Mouse (Mus musculus) right cerebral cortex, postnatal 25 days (tissue): Measurements from ENCODE around the gene Dnah6.

ENCODE experiments used
- DNase-seq: peaks from one replicate; pipeline ENCODE4 v3.0.0; 2022

Dnah6 gene

DNA sequence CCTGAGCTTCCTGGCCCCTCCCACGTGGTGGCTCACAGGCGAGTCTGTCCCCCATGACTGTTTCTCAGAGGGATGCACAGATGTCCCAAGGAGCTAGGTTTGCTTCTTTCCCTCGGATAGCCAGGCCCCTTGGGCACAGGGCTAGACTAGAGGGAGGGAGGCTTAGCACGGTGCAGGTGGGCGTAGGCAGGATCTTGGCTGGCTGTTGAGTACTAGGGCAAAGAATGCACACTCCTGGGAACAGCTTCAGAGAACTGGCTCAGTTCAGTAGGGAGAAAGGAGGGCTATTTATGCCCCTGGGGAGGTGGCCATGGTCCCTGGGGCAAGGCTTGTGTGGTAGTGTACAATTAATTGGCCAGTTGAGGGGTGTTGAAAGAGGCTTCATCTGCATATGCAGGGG is 88.7 kb downstream of the Dnah6 start:
- DNase-seq: no peak

DNA sequence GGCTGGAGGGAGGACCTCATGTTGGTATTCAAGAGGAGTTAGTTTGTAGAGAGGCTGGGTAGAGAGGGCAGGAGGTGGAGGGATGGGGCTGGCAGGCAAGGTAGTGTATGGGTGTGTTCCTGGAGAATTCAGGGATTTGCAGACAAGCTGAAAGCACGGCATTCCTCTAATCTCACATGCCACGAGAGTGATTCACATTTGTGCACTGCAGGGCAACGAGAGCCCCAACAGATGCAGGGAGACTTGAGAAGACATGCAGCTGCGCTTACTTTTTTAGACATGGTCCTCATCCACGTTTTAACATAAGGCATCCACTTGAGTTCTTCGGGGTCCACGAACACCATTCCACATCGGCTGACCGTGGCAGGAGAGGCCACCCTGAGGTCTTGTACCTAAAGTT is 93.9 kb downstream of the Dnah6 start:
- no peak for DNase-seq

DNA sequence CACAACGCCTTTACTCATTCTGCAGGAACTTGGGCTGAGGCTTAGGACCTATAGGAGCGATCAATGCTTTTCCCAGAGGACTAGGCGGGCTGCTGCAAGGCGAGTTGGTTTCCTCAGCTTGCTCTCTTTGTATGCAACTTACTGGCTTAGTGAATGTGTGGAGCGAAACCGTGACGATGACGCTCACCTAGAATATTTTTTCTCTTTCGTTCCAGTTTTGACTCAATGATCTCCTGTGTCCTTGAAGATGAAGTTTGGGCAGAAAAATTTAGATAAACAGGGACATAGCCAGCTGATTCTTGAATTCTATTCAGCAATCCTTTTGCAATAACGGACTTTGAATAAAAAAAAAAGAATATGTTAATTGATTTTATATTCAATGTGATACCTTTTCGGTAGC is 101.1 kb downstream of the Dnah6 start:
- DNase-seq: no peak

DNA sequence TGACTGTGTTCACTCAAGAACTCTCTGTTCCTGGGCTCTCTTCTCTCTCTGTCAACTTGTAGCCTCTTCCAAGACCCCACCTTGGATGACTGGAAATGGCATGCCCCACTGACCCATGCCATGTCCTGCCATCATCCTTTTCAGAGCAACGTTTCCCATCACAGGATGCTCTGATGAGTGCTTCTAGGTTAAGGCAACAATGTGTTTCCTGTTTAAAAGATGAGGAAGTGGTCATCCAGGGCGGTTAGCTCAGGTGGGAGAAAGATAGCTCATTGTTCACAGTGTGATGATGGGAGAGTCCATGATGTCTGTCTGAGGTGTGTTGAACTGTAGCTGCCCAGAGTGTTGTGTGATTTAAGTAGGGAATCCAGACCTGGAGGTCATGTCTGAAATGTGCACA is 107.6 kb downstream of the Dnah6 start:
- no peak for DNase-seq

DNA sequence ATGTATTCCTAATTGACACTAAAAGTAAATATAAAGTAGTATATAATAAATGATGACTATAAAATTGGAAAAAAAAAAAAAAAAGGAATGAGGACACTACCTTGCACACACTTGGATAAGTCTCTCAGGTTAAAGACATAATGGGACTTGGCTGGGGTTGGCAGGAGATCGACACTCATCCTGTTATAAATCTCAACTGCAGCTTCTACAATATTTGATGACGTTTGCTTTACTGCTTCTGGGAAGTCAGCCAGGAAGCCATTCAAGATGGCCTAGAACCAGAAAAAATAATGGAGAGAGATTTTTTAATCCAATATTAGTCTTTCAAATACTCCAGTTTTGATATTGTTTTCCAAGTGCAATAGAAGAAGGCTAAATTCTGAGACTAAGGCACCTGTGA is 108.1 kb downstream of the Dnah6 start:
- DNase-seq: no peak

DNA sequence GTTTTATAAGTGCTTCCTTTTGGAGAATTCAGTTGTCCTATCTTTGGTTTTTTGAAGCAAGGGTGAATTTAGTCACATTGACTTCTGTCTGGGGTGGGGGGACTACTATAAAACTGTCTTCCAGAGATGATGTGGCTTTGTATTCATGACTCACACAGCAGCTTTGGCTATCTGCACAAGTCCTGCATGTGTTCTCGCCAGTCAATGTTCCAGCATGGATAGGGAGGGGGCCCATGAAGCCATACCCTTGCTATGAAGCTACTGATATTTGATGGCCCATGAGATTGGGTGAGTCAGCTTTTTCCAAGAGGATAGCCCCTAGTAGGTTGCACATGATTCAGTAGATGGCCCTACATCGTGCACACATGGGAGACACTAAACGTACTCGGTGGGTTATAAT is 128.3 kb downstream of the Dnah6 start:
- no peak for DNase-seq

DNA sequence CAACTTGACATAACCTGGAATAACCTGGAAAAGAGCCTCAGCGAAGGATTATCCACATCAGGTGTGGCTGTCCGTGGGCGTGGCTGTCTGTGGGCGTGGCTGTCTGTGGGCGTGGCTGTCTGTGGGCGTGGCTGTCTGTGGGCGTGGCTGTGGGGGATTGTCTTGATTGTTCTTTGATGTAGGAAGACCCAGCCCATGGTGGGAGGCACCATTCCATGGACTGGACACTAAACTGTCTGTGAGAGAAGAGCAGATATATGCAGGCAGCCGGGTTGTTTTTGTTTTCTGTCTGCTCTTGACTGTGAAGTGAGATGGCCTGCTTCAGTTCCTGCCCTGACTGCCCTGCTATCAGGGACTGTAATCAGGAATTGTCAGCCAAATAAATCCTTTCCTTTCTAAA is 130.6 kb downstream of the Dnah6 start:
- DNase-seq: no peak

DNA sequence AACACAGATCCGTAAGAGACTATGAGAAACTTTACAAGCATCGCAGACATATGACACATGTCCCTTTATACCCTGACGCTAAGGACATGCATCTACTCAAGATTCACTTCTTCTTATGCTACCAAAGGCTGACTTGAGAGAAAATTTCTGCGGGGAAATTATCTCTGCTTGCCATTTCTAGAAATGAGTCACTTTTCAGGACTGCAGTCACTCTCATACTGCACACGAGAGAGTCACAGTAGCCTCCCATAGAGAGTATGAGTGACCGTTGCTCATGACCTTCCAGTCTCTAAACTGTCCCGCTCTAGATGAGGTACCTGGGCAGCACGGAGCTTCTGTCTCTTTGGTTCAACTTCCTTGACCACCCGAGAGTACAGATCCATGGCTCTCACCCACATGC is 138.9 kb downstream of the Dnah6 start:
- no peak for DNase-seq

DNA sequence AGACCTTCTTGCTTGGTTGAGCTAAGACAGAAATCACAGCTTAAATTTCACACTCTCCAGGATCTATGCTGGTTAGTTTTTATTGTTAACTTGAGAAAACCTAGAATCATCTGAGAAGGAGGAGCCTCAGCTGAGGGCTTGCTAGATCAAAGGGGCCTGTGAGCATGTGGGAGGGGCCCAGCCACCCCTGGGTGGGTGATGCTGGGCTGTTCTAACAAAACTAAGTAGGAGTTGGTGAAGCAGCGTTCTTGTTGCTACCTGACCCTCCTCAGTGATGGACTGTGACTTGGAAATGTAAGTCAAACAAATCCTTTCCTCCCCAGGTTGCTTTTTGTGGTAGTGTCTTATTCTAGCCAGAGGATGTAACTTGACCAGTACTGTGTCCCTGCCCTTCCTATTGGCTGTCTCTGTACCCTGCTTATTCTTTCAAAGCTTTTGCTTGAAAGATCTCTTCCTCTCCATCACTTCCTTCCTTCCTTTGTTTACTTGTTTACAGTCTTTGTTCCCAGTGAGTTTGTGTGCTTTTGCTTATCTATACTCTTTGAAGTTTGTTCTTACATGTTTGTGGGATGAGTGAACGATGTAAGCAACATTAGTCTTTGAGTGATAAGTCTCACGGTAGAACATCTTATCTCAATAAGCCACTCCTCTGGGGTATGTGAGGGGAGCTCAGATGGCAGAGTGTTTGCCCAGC is 149.2 kb downstream of the Dnah6 start:
- no peak for DNase-seq

DNA sequence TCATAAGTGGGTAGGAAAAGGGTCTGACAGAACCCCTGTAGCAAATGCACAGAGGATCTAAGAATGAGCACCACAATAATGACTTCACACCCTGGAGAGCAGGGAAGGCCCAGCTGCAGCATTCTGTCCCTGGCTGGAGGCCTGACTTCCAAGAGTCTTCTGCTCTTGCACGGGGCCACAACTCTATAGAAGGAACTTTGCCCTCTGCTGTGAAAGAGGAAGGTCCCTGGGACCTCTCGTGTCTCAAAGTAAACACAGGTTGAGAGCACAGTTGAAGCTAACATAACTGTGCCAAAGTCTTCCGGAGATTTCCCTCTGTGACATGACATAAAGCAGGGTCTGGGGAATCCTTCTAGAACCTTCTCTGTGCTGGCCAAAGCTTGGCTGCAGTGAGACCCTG is 150.2 kb downstream of the Dnah6 start:
- no peak for DNase-seq

DNA sequence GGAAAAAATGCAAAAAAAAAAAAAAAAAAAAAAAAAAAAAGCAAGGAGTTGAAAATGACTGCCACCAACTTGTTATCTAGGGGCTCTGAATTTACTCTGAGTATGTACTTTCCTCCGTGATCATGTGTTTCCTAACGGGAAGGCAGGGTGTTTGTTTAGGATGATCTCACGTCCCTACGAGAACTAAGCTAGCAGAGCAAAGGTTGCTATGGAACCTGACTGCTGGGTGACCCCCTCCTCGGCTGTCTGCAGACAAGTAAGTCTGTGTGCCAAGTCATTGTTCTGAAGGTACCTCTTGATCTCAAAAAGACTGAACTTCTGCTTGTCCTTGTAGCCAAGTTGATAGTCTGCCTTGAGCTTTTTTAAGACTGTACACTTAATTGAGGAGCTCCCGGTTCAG is 150.8 kb downstream of the Dnah6 start:
- no peak for DNase-seq

DNA sequence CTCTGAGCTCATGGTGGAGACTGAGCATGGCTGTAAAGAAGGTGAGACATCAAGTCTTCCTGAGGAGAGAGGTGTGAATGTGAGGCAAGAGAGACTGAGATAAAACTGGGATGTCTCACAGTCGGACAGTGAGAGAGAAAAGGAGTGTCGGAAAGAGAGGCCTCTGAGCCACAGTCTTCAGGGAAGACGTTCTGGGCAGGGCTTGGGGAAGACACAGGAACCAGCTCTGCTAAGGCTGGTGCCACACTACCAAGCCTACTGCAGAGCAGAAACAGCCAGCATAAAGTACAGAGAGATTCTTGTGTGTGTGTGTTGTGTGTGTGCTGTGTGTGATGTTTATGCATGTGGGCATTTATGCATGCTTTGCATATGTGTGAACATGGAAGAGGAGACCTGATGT is 156.9 kb downstream of the Dnah6 start:
- DNase-seq: no peak

DNA sequence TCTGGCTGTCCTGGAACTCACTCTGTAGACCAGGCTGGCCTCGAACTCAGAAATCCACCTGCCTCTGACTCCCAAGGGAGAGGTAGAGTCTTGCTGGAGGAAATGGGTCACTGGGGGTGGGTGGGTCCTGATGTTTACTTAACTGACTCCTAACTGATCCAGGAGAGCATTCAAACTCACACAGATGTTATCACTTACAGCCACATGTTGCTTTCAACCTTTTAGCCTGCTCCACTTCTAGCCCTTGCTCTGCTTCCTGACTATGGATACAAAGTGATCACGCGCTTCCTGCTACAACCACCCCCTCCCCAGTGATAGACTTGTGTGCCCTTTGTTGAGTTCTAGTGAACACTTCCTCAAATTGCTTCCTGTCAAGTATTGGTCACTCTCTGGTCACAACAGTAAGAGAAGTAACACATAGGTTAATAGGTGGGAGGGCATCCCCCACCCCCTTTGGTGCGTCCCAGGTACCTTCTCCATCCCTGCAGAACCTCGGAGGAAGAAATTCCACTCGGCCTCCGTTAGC is 161.8 kb downstream of the Dnah6 start:
- DNase-seq: no peak

DNA sequence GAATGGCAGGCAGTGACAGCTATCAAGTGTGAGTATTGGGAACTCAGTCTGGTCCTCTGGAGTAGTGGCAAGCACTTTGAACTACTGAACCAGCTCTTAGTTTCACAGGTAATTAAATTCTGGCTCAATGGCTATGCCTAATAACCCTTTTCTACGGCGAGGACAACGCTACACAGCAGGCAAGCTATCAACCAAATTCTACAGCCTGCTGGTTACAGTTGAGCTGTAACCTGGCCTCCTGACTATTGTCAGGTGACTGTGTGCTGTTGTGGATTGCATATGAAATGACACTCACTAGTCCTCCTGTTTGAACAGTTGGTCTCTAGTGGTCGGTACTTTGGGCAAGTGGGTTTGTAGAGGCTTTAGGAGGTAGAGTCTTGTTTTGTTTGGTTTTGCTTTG is 162.3 kb downstream of the Dnah6 start:
- DNase-seq: no peak

DNA sequence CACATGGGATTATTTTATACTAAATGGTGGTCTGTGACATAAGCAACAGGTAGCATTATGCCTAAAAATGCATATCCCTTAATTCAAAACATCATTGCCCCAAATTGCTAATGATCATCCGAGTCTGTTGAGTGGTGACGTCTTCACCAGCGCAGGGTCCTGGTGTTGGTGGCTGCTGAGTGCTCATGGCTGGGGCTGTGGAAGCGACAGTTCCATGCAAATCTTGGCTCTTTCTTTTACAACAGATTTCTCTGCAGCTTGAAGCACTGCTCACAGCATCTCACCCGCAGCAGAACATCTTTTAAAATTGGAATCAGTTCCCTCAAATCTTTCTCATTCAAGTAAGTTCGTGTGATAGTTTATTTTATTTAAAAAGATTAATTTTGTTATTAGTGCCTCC is 166.1 kb downstream of the Dnah6 start:
- peak; percentile 18 for DNase-seq

DNA sequence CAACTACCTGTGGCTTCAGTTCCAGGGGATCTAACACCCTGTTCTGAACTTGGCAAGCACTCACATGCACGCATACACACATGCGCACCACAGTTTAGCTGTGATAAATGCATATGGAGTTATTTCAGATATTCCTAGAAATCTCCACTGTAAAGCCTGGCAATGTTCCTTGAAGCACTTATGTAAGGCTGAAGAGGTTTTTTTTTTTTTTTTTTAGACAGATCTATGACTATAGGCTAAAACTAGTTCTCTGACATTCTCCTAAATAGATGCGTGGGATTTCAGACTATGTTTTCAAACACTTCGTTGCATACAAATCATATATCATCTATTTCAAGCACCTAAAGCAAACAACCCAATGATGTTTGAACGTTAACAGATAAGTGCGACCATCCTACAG is 166.6 kb downstream of the Dnah6 start:
- no peak for DNase-seq

DNA sequence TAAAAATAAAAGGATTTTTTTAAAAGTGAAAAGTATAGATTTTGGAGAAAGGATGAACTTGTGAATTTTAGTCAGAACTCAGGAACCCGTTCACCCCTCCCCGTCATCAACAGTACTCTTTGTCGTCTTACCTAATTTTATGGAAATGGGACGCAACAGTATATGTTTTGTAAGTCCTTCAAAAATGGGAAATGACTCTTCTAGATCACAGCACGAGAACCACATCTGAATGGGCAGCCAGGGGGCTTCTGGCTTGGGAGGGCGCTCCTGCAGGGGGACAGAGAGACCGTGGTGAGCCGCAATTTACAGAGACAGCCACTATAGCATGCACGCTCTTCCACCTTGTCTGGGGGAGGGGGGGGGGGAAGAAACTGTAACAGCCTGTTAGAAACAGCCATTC is 167.9 kb downstream of the Dnah6 start:
- no peak for DNase-seq

DNA sequence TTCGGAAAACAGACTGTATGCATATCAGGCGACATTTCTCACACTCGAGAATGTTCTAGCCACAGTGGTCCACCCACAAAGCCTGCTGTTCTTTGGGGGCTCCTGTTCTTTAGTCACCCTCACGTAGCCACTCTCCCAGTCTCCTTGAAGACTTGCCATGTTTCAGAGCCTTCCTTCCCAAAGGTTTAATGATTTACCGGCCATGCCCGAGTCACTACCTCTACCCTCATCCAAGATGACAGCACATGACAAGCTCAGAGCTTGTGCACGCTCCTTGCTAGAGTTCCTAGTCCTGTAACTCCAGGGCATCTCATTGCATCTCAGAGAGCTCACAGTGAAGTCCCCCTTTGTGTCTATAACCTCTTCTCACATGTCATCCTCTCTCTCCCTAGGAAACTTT is 174.2 kb downstream of the Dnah6 start:
- no peak for DNase-seq

DNA sequence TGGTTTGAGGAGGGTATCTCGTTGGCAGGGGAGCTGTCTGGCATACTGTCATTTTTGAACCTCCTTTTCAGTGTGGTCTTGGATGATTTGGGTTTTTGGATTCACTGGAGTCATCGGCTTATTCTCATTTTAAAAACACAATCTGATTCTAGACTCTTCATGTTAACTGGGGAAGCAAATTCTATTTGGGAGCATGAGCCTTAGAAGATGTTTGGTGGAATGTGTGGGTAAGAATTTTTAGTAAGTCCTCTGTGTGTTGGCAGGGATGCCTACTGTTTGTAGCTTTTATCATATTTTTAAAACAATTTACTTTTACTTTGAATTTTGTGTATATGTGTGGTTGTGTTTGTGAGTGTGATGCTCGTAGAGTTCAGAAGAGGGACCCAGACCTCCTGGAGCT is 175.5 kb downstream of the Dnah6 start:
- no peak for DNase-seq

DNA sequence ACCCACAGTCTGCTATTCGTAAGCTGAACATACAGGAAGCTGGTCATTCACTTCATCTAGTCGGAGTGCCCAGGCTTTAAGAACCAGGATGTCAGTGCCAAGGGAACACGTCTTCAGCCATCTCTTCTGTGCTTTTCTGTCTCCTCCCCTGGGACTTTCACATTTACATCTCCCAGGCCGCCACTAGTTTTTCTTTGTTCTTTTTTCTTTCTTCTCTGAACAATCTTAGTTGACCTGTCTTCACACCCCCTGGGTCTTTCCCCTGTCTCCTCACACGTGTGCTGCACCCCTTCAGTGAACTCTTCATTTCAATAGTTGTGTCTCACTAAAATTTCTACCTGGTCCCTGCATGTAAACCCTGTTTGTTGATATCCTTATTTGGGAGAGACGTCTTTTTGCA is 179.2 kb downstream of the Dnah6 start:
- DNase-seq: no peak

DNA sequence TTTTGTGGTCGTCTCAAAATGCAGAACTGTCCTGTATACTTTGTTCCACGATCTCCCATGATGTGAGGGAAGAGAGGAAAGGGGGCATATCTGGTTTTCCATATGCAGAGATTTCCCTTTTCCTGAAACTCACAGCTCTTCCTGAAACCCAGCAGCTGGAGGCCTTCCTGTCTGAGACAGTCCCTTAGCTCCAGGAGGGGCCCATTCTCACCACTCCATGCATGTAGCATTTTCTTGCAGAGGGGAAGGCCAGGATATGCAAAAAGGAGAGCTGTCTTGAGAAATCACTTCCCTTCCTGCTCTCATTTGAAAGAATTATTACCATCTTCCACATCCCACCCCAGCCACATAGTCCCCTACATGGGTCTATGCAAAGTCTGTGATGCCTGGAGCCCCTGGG is 183.2 kb downstream of the Dnah6 start:
- DNase-seq: no peak

DNA sequence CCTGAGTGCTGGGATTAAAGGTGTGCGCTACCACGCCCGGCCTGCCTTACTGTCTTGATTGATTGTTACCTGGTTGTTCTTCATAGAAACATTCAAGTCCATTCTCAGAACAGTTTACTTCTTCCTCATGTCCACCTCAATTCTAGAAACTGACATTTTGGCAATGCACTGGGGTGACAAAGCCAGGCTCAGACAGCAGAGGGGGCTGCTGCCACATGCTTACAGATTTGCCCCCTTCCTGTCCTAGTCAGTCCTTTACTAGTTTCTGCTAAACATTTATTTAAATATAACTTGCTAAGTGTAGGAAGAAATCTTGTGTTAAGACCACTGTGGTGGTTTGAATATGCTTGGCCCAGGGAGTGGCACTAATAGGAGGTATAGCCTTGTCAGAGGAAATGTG is 192.6 kb downstream of the Dnah6 start:
- DNase-seq: no peak

DNA sequence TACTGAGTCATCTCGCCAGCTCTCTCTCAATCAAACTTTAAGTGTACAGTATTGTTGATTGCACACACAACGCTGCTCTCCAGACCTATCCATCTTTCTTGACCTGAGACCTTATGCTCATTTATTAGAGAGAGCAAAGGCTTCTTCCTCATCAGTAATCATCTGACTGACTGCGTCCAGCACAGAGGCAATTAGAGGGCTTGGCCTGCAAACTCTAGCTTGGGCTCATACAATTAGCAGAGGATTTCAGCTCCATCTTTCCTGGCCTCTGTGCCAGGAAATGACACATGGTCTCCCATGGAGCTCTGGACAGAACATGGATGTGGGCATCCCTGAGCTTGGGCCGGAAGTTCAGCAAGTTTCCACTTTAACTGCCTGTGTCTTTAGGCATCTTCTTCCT is 193.6 kb downstream of the Dnah6 start:
- DNase-seq: no peak

DNA sequence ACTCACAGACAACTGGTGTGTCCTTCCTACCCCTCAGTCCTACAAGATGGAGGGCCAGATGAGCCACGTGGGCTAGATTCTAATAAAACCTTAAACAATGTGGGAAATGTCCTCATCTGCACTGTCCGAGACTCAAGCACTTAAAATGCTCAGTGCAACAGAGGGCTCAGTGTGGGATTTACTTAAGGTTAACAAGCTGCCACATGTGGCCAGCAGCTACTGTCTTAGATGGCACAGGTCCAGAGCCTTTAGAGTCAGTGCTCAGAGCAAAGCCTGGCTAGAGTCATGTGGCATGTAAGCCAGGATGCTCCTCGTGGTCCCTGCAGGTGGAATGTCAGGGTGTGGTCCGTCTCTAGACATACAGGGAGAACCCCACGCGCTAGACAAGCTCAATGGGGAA is 194.6 kb downstream of the Dnah6 start:
- DNase-seq: no peak

DNA sequence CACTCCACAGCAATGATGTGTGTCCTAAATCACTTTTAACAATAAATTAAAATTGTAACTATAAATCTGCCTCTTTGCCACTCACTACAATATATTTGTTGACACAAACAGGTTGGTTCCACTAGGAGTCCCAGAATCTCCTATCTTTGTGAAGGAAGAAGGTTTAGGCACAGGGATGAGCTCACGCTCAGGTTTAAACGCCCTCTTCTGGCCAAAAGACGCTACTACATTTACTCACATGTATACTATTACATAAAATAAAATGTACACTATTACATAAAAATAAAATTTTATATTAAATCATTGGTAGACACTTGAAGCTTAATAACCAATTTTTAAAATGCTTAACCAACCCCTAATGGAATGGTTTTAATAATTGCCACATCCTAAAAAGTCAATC is 201.4 kb downstream of the Dnah6 start:
- DNase-seq: no peak
